Mouse (Mus musculus): ENCODE data around the gene Slc9a3r1.

GRCm38 (mm10) chr11:115167631-115168249 lies 4.6 kb downstream of the Slc9a3r1 start:
- no peak for TF ChIP-seq CTCF (IDR thresholded peaks at IDR 0.05; ENCODE audit: insufficient read depth, low read length)
- TF ChIP-seq POLR2A (IDR thresholded peaks at IDR 0.05; ENCODE audit: borderline replicate concordance, extremely low read depth, low read depth, low read length): no peak

Measured in lung, adult 2 months (tissue).